Mouse (Mus musculus) forebrain, embryonic 14.5 days (tissue): Measurements from ENCODE around the gene Filip1l. TPM values are rescaled to one million over a fixed set of nuclear protein-coding genes. Genes with fewer than 3 reads are reported as not detected.

Experiments
- ATAC-seq: fragments of 200-750 bp; cut with Nextera tagmentation; 2 replicates; pipeline ENCODE4 v1.8.0; 2017; ENCODE audit warnings: mild to moderate bottlenecking, moderate library complexity
- DNase-seq: peaks from one replicate; pipeline ENCODE4 v3.0.0-alpha.2; 2015; ENCODE audit warnings: low spot score
- H3K27ac ChIP-seq: fragments of 300-500 bp; sonication (generic); 2 replicates; pipeline ENCODE4 v1.5.1; 2014; ENCODE audit warnings: low read depth, mild to moderate bottlenecking, control low read depth, low read length, moderate library complexity
- H3K27me3 ChIP-seq: fragments of 300-500 bp; sonication (generic); replicated peaks from 2 replicates; pipeline ENCODE4 v1.6.1; 2014; ENCODE audit warnings: low read length, control low read depth, mixed read lengths; ENCODE audit not compliant: control insufficient read depth, insufficient read depth
- H3K36me3 ChIP-seq: fragments of 300-500 bp; sonication (generic); 2 replicates; pipeline ENCODE4 v1.6.1; 2014; ENCODE audit warnings: low read length, control low read depth; ENCODE audit not compliant: control insufficient read depth, insufficient read depth
- H3K4me1 ChIP-seq: fragments of 300-500 bp; sonication (generic); 2 replicates; pipeline ENCODE4 v1.6.1; 2014; ENCODE audit warnings: antibody characterized with exemption, low read length, control low read depth; ENCODE audit not compliant: control insufficient read depth, insufficient read depth
- H3K4me2 ChIP-seq: fragments of 300-500 bp; sonication (generic); 2 replicates; pipeline ENCODE4 v1.6.1; 2014; ENCODE audit warnings: mild to moderate bottlenecking, control low read depth, low read length
- H3K4me3 ChIP-seq: fragments of 300-500 bp; sonication (generic); 2 replicates; pipeline ENCODE4 v1.5.1; 2014; ENCODE audit warnings: low read depth, low read length, control low read depth
- H3K9ac ChIP-seq: fragments of 300-500 bp; sonication (generic); 2 replicates; pipeline ENCODE4 v1.6.1; 2014; ENCODE audit warnings: mild to moderate bottlenecking, low read length, control low read depth, moderate library complexity
- H3K9me3 ChIP-seq: fragments of 300-500 bp; sonication (generic); replicated peaks from 2 replicates; pipeline ENCODE4 v1.6.1; 2016; ENCODE audit warnings: low read length, control low read depth, mixed read lengths; ENCODE audit not compliant: control insufficient read depth
- WGBS: fragments of 180-500 bp; shearing (Covaris S2); extraction: QIAGEN DNeasy Blood & Tissue Kit; methylation state at CpG from one replicate; pipeline ENCODE4 v1.1.7; 2014; 5-methylcytosine and 5-hydroxymethylcytosine counted together
- polyA plus RNA-seq: library from polyadenylated mRNA; unstranded; fragments of >200 nt; fragmentation: Nextera tagmentation; extraction: Ambion mirVana; gene quantifications from 2 replicates; pipeline ENCODE4 v1.2.1, GENCODE M21; 2014

Filip1l gene
- polyA plus RNA-seq, 1 experiment from 2014 or later = 2.2 TPM

GRCm38 (mm10) chr16:57445096-57446094 lies 92.5 kb downstream of the Filip1l start:
- WGBS = 81% methylated on average over 10 of the region's 10 CpGs

DNA sequence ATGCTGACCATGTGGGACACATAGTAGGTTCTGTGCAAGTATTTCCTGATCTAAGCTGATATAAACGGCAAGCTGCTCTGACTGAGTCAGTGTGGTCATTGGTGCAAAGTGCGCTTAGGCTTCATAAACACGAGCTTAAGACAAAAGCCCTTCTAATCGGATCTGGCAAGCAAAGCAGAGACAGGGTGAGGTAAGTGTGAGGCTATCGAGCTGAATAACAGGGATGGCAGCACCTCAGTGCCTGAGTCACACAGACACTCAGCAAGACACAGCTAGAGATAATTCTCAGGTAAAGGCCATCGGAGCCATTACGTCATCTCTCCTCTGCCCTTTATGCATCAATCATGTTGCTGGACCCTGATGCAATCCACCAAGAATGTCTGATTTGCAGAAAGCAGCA lies 100.1 kb downstream of the Filip1l start:
- ATAC-seq (peak; percentile 78), DNase-seq (peak; percentile 33)
- 0 out of 2 replicates have a peak, but pooled peaks cover 2% of the 10 kb centered on the region for H3K4me1 ChIP-seq
- no peaks in the 10 kb centered on the region for H3K27me3 ChIP-seq
- no peak overlapping the region for H3K9ac ChIP-seq
- no peaks in the 10 kb centered on the region; the same call in 1 of the 2 replicates for H3K9me3 ChIP-seq
- H3K4me3 ChIP-seq = no peak overlapping the region
- no peaks in the 10 kb centered on the region for H3K36me3 ChIP-seq
- H3K27ac ChIP-seq = no peak overlapping the region
- no peak overlapping the region for H3K4me2 ChIP-seq
- 41% methylated on average over 7 of the region's 7 CpGs for WGBS

More at GRCm38 (mm10) chr16:57445096-57446094, 92.5 kb downstream of the Filip1l start:
- no peak overlapping the region for H3K4me2 ChIP-seq
- no peaks in the 10 kb centered on the region for H3K27me3 ChIP-seq
- ATAC-seq = no peak
- no peaks in the 10 kb centered on the region for H3K36me3 ChIP-seq
- no peaks in the 10 kb centered on the region; the same call in 1 of the 2 replicates for H3K9me3 ChIP-seq
- no peak overlapping the region for H3K9ac ChIP-seq
- no peak for DNase-seq
- no peak overlapping the region for H3K4me3 ChIP-seq
- no peak overlapping the region for H3K27ac ChIP-seq
- H3K4me1 ChIP-seq = no peaks in the 10 kb centered on the region

DNA sequence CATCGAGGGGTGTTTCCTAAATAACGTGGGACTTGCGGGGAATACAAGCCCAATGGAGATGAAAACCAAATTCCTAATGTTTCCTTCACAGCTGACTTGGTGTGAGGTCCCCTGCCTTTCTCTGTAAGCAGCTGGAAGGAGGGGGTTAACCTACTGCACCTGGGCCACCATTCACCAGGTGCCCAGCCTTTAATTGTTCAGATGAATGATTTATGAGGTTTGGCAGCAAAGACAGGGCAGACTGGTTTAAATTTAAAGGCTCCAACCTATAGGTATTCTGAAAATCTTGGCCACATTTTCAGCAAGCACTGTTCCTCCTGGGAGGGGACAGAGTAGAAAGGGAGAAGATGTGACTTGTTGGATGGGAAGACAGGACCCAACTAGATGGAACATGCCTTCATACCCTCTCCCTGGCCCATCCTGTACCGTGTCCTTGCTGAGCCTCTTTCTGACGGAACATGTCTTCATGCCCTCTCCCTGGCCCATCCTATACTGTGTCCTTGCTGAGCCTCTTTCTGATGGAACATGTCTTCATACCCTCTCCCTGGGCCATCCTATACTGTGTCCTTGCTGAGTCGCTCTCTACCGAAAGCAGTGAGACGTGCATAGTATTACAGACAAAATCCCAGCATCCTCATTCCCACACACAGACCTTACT lies 101.3 kb downstream of the Filip1l start:
- ATAC-seq (no peak), DNase-seq (no peak)
- no peaks in the 10 kb centered on the region for H3K36me3 ChIP-seq
- no peaks in the 10 kb centered on the region for H3K9me3 ChIP-seq
- no peak overlapping the region for H3K4me3 ChIP-seq
- no peak overlapping the region for H3K4me2 ChIP-seq
- no peak overlapping the region for H3K27ac ChIP-seq
- no peaks in the 10 kb centered on the region for H3K27me3 ChIP-seq
- 0 out of 2 replicates have a peak, but pooled peaks cover 2% of the 10 kb centered on the region for H3K4me1 ChIP-seq
- 96% methylated on average over 8 of the region's 8 CpGs for WGBS
- no peak overlapping the region for H3K9ac ChIP-seq

DNA sequence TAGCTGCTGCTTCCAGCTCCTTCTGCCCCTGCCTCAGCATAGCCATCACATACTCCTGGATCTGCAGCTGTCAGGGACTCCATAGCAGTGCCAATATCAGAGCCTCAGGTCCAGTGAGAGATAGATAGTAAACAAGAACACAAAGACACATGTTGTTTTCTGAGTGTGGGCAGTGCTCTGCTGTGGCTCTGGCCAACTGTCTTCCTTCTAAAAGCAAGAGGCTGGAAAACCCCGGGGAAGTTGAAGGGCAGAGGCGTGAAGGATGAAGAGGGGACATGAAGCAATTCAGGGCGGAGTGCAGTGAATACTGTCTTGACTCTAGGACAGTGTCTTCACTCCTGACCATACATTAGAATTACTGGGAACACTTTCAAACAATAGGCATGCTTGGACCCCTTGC lies 102.7 kb downstream of the Filip1l start:
- 78% methylated on average over 3 of the region's 3 CpGs for WGBS
- H3K4me3 ChIP-seq = no peak overlapping the region
- H3K9me3 ChIP-seq = no peaks in the 10 kb centered on the region
- DNase-seq = no peak
- H3K36me3 ChIP-seq = no peaks in the 10 kb centered on the region
- ATAC-seq = no peak
- 0 out of 2 replicates have a peak, but pooled peaks cover 2% of the 10 kb centered on the region for H3K4me1 ChIP-seq
- H3K27ac ChIP-seq = no peak overlapping the region
- no peaks in the 10 kb centered on the region for H3K27me3 ChIP-seq
- H3K4me2 ChIP-seq = no peak overlapping the region
- H3K9ac ChIP-seq = no peak overlapping the region

- Histone ChIP-seq H3K27ac (no peak overlapping the region), H3K36me3 (no peaks in the 10 kb centered on the region), H3K4me3 (no peak overlapping the region), H3K4me2 (no peak overlapping the region), H3K4me1 (0 out of 2 replicates have a peak, but pooled peaks cover 2% of the 10 kb centered on the region), H3K27me3 (no peaks in the 10 kb centered on the region), H3K9me3 (no peaks in the 10 kb centered on the region), H3K9ac (no peak overlapping the region)
- no peak for DNase-seq
- no peak for ATAC-seq
- WGBS = 41% methylated on average over 2 of the region's 2 CpGs
Observed at GRCm38 (mm10) chr16:57456003-57456402, 103.1 kb downstream of the Filip1l start.

GRCm38 (mm10) chr16:57465386-57465913 lies 112.6 kb downstream of the Filip1l start:
- no peak overlapping the region for H3K4me2 ChIP-seq
- no peaks in the 10 kb centered on the region for H3K9me3 ChIP-seq
- no peak overlapping the region for H3K4me3 ChIP-seq
- no peaks in the 10 kb centered on the region for H3K4me1 ChIP-seq
- H3K9ac ChIP-seq = no peak overlapping the region
- DNase-seq = no peak
- no peaks in the 10 kb centered on the region for H3K36me3 ChIP-seq
- ATAC-seq = no peak
- no peaks in the 10 kb centered on the region for H3K27me3 ChIP-seq
- H3K27ac ChIP-seq = no peak overlapping the region
- WGBS = 90% methylated on average over 9 of the region's 9 CpGs

DNA sequence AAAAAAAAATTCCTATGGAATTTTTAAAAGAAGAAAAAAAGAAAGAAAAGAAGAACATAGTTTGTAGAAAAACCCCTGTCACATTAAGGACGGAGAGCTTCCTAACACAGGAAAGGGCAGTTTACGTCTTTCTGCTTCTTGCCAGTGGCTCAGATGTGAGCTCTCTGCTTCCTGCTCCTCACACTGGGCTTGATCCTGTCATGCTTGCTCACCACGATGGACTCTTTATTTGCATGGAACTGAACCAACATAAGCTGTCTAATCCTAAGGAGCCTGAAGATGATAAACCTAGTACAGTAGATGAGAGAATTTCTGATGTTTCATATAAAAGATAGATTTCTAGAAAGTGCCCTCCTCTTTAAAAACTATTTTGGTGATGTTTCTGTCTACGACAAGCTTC lies 116.4 kb downstream of the Filip1l start:
- Histone ChIP-seq H3K9ac (no peak overlapping the region), H3K4me3 (no peak overlapping the region), H3K27ac (no peak overlapping the region), H3K4me1 (no peaks in the 10 kb centered on the region), H3K27me3 (no peaks in the 10 kb centered on the region), H3K9me3 (no peaks in the 10 kb centered on the region), H3K36me3 (no peaks in the 10 kb centered on the region), H3K4me2 (no peak overlapping the region)
- WGBS = 81% methylated on average over 4 of the region's 4 CpGs
- DNase-seq (no peak), ATAC-seq (no peak)

DNA sequence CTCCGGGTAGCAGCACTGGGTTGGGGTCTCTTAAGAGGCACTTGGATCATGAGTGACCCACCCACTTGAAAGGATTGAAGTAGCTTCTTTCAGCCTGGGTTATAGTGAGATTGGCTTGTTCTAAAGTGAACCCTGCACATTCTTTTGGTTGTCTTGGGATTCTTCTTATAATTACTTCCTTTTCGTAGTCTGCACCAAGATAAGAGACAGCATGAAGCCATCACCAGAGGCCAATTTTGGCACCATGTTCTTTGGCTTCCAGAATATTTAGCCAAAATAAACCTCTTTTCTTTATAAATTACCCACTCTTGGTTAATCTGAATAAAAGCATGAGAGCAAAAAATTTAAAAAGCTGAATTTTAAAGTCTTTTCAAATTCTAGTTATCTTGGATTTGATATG lies 117.0 kb downstream of the Filip1l start:
- ATAC-seq = no peak

More for the DNA sequence above, 117.0 kb downstream of the Filip1l start:
- Histone ChIP-seq H3K4me1 (no peaks in the 10 kb centered on the region), H3K4me2 (no peak overlapping the region), H3K9ac (no peak overlapping the region), H3K36me3 (no peaks in the 10 kb centered on the region), H3K4me3 (no peak overlapping the region), H3K27me3 (no peaks in the 10 kb centered on the region), H3K27ac (no peak overlapping the region), H3K9me3 (no peaks in the 10 kb centered on the region)
- 81% methylated on average over 2 of the region's 2 CpGs for WGBS
- DNase-seq = no peak
